Mouse (Mus musculus) small intestine, adult 2 months (tissue): Measurements from ENCODE around the gene Bnipl.

Source experiments
- CTCF ChIP-seq: fragments of 200-500 bp; IDR thresholded peaks from 2 replicates; pipeline ENCODE4 v1.5.1; 2012; ENCODE audit warnings: low read depth, mild to moderate bottlenecking, control low read depth, inconsistent platforms, low read length, moderate library complexity, mixed read lengths; ENCODE audit not compliant: insufficient replicate concordance, insufficient read length; ENCODE audit errors: extremely low read depth
- POLR2A ChIP-seq: fragments of 200-500 bp; IDR thresholded peaks from 2 replicates; pipeline ENCODE4 v1.6.1; 2012; ENCODE audit warnings: low read depth, mild to moderate bottlenecking, control low read depth, inconsistent platforms, low read length, moderate library complexity

DNA sequence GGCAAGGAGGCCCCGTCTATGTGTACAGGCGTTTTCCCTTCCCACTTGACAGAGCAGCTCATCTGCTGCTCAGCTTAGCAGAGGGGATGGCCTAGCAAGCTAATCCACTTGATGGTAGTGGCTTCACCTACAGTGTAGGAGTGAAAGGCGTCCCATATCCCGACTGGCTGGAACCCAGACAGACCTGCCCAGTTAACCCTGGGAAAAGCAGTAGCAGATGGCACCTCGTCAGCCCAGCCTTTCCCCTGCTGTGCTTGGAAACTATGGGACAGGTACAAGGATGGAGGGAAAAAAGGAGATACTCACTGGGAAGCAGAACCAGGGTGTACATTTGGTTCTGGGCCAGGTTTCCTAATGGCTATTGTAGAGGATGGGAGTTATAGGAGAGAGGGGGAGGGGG, 632 bp downstream of the Bnipl start:
- TF ChIP-seq CTCF, result no peak
- no peak for TF ChIP-seq POLR2A
